Mouse (Mus musculus): ENCODE results near the gene Cass4. TPM values are rescaled to one million over a fixed set of nuclear protein-coding genes. Genes with fewer than 3 reads are reported as not detected.

The Cass4 gene
- total and polyA plus RNA-seq, 3 experiments, result 2.9 to 5.3 (median 3.8) TPM

DNA sequence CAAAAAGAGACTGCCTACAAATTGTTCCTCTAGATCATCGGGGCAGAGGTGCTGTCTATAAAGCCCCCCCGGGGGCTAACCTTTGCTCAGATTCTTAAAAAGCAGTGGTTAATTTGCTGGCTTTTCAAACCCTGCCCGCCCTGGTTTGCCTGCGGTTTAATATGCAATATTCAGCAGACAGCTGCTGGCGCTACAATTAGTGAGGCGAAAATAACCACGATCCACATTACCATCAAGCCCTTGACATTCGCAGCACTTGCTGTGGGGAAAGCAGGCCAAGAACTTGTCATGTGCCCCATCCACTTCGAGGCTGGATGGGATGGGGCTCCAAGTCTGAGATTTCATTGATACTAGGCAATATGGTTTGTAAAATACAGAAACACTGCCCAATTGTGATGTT lies 40.4 kb upstream of the Cass4 start:
- dilution Hi-C loops (cut with MboI; ENCODE audit: extremely low pct_ligation_motif_present, extremely low pct_unique_long_range_greater_than_20kb, low sequenced_read_pairs), result no loop called here

DNA sequence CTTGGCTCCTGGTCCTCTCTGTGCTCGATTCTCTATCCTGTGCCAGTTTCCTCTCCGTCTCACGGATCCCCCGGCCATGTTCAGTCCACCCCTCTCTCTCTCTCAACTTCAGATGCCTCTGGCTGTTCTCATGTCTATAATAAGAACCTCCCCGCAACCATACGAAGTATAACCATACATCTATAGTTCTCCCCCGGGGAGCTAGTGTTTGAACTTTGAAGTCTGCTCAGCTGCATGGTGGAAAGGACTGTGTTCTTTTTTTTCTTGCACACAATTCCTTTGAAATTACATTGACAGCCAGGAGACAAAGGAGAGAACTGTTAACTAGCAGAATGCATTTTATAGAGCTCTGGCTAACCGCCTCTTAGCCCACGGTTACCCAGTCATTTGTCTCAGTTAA lies 38.8 kb upstream of the Cass4 start:
- H3K4me3 ChIP-seq (replicated peaks in 1 of 3; ENCODE audit: low read depth in 2 of 3, low read length in 2 of 3, poor library complexity in 1 of 3), result no peak overlapping the region
- no peaks in the 10 kb centered on the region for H3K9me3 ChIP-seq (replicated peaks; ENCODE audit: low read length)
- no peak overlapping the region for H3K9ac ChIP-seq (ENCODE audit: insufficient read depth, low read depth)
- peaks cover 1% of the 10 kb centered on the region; the same call in 1 of the 2 replicates for H3K79me2 ChIP-seq (replicated peaks; ENCODE audit: control insufficient read depth, extremely low read depth, insufficient read depth, poor library complexity, severe bottlenecking)
- no peak for DNase-seq (ENCODE audit: extremely low read depth)
- H3K4me2 ChIP-seq (ENCODE audit: insufficient read depth, low read depth, poor library complexity, severe bottlenecking), result no peak overlapping the region
- H3K27ac ChIP-seq (ENCODE audit: insufficient read depth, low read depth), result no peak overlapping the region
- in situ Hi-C loops (cut with MboI; ENCODE audit: low pct_ligation_motif_present, low pct_unique_long_range_greater_than_20kb, low sequenced_read_pairs), result no loop called here
- peaks cover 45 to 70% of the 10 kb centered on the region in 2 experiments for H3K36me3 ChIP-seq (replicated peaks in 1 of 2; ENCODE audit: control insufficient read depth in 1 of 2, insufficient read depth in 1 of 2, low read length in 1 of 2)
- dilution Hi-C loops (cut with MboI; ENCODE audit: extremely low pct_ligation_motif_present, extremely low pct_unique_long_range_greater_than_20kb, low sequenced_read_pairs), result no loop called here
- TF ChIP-seq CTCF (conservative IDR thresholded peaks at IDR 0.05 in 1 of 2, IDR thresholded peaks at IDR 0.05 in 1 of 2; ENCODE audit: low read depth in 2 of 2, low read length in 2 of 2) (no peak), POLR2A (IDR thresholded peaks at IDR 0.05; ENCODE audit: low read depth, low read length) (no peak), NRF1 (IDR thresholded peaks at IDR 0.05; ENCODE audit: low read depth, low read length) (no peak), POLR2AphosphoS2 (IDR thresholded peaks at IDR 0.05; ENCODE audit: low read depth, low read length) (peak; percentile 24; the same call in 1 of the 2 replicates)
- H3K27me3 ChIP-seq (replicated peaks), result no peaks in the 10 kb centered on the region
- peaks cover 0 to 2% of the 10 kb centered on the region in 2 experiments; a peak in 1 of 4 replicates for H3K4me1 ChIP-seq (ENCODE audit: control insufficient read depth in 1 of 2, insufficient read depth in 2 of 2)

More for the DNA sequence above, 40.4 kb upstream of the Cass4 start:
- Histone ChIP-seq H3K27ac (ENCODE audit: insufficient read depth, low read depth) (no peak overlapping the region), H3K27me3 (replicated peaks) (no peaks in the 10 kb centered on the region), H3K36me3 (replicated peaks in 1 of 2; ENCODE audit: control insufficient read depth in 1 of 2, insufficient read depth in 1 of 2, low read length in 1 of 2) (peaks cover 29 to 55% of the 10 kb centered on the region in 2 experiments), H3K4me1 (ENCODE audit: control insufficient read depth in 1 of 2, insufficient read depth in 2 of 2) (peaks cover 0 to 2% of the 10 kb centered on the region in 2 experiments; a peak in 1 of 4 replicates), H3K4me2 (ENCODE audit: insufficient read depth, low read depth, poor library complexity, severe bottlenecking) (no peak overlapping the region), H3K4me3 (replicated peaks in 1 of 3; ENCODE audit: low read depth in 2 of 3, low read length in 2 of 3, poor library complexity in 1 of 3) (no peak overlapping the region), H3K79me2 (replicated peaks; ENCODE audit: control insufficient read depth, extremely low read depth, insufficient read depth, poor library complexity, severe bottlenecking) (no peaks in the 10 kb centered on the region), H3K9me3 (replicated peaks; ENCODE audit: low read length) (no peaks in the 10 kb centered on the region), H3K9ac (ENCODE audit: insufficient read depth, low read depth) (no peak overlapping the region)
- DNase-seq (ENCODE audit: extremely low read depth), result no peak
- in situ Hi-C loops (cut with MboI; ENCODE audit: low pct_ligation_motif_present, low pct_unique_long_range_greater_than_20kb, low sequenced_read_pairs), result no loop called here
- TF ChIP-seq MAZ (IDR thresholded peaks at IDR 0.05; ENCODE audit: low read depth, low read length) (no peak), NRF1 (IDR thresholded peaks at IDR 0.05; ENCODE audit: low read depth, low read length) (no peak), ELF1 (IDR thresholded peaks at IDR 0.05; ENCODE audit: low read depth, low read length) (no peak), JUND (conservative IDR thresholded peaks at IDR 0.05; ENCODE audit: low read depth, low read length) (no peak), RAD21 (IDR thresholded peaks at IDR 0.05; ENCODE audit: low read depth, low read length) (no peak), CHD1 (IDR thresholded peaks at IDR 0.05; ENCODE audit: low read depth, low read length) (no peak), ZKSCAN1 (IDR thresholded peaks at IDR 0.05; ENCODE audit: borderline replicate concordance, low read depth, low read length) (no peak), HCFC1 (IDR thresholded peaks at IDR 0.05; ENCODE audit: low read depth, low read length) (no peak), PAX5 (IDR thresholded peaks at IDR 0.05; ENCODE audit: low read length) (no peak), ZNF384 (IDR thresholded peaks at IDR 0.05; ENCODE audit: low read depth, low read length) (no peak), E2F4 (IDR thresholded peaks at IDR 0.05; ENCODE audit: insufficient replicate concordance, low read depth, low read length) (no peak), ZC3H11A (IDR thresholded peaks at IDR 0.05; ENCODE audit: low read depth, low read length) (no peak), NELFE (IDR thresholded peaks at IDR 0.05; ENCODE audit: low read depth, low read length) (no peak), TCF12 (IDR thresholded peaks at IDR 0.05; ENCODE audit: low read depth, low read length) (no peak), GABPA (IDR thresholded peaks at IDR 0.05; ENCODE audit: insufficient replicate concordance, low read depth, low read length) (no peak)

Measured in CH12.LX (cell line).